Mouse (Mus musculus) kidney, postnatal 0 days (tissue): ENCODE results near the gene Acer3. TPM values are rescaled to one million over a fixed set of nuclear protein-coding genes. Genes with fewer than 3 reads are reported as not detected.
"Not testable (repeated sequence)": the region's sequence is repeated elsewhere in the genome, so short reads cannot be mapped to it uniquely, and the experiment has no call there.

ENCODE experiments used
- ATAC-seq: fragments of 200-750 bp; cut with Nextera tagmentation; replicated peaks from 2 replicates; pipeline ENCODE4 v1.8.0; 2017; ENCODE audit warnings: low read depth, moderate number of reproducible peaks, moderate TSS enrichment, moderate library complexity; ENCODE audit not compliant: low FRiP score
- DNase-seq: peaks from one replicate; pipeline ENCODE4 v3.0.0-alpha.2; 2016; ENCODE audit warnings: low spot score
- H3K27ac ChIP-seq: fragments of 300-500 bp; sonication (generic); 2 replicates; pipeline ENCODE4 v1.5.1; 2014; ENCODE audit warnings: mild to moderate bottlenecking
- H3K27me3 ChIP-seq: fragments of 300-500 bp; sonication (generic); 2 replicates; pipeline ENCODE4 v1.6.1; 2014; ENCODE audit warnings: low read length, mixed read lengths; ENCODE audit not compliant: insufficient read depth
- H3K36me3 ChIP-seq: fragments of 300-500 bp; sonication (generic); 2 replicates; pipeline ENCODE4 v1.6.1; 2014; ENCODE audit warnings: low read length, mixed read lengths; ENCODE audit not compliant: insufficient read depth
- H3K4me1 ChIP-seq: fragments of 300-500 bp; sonication (generic); replicated peaks from 2 replicates; pipeline ENCODE4 v1.6.1; 2014; ENCODE audit warnings: antibody characterized with exemption, low read length, mixed read lengths; ENCODE audit not compliant: insufficient read depth
- H3K4me2 ChIP-seq: fragments of 300-500 bp; sonication (generic); 2 replicates; pipeline ENCODE4 v1.6.1; 2014; ENCODE audit warnings: mild to moderate bottlenecking, low read length, moderate library complexity, mixed read lengths
- H3K4me3 ChIP-seq: fragments of 300-500 bp; sonication (generic); replicated peaks from 2 replicates; pipeline ENCODE4 v1.5.1; 2014; ENCODE audit warnings: low read depth, low read length
- H3K9ac ChIP-seq: fragments of 300-500 bp; sonication (generic); 2 replicates; pipeline ENCODE4 v1.6.1; 2014; ENCODE audit warnings: low read depth, low read length
- H3K9me3 ChIP-seq: fragments of 300-500 bp; sonication (generic); replicated peaks from 2 replicates; pipeline ENCODE4 v1.6.1; 2016; ENCODE audit warnings: low read length, inconsistent platforms, mixed read lengths
- CTCF ChIP-seq: IDR thresholded peaks from 2 replicates; pipeline ENCODE4 v1.5.1; 2016; ENCODE audit warnings: antibody characterized with exemption, low read depth, mild to moderate bottlenecking, moderate library complexity
- WGBS: fragments of 180-500 bp; shearing (Covaris S2); extraction: QIAGEN DNeasy Blood & Tissue Kit; methylation state at CpG from one replicate; pipeline ENCODE4 v1.1.7; 2014; 5-methylcytosine and 5-hydroxymethylcytosine counted together
- polyA plus RNA-seq: library from polyadenylated mRNA; unstranded; fragments of >200 nt; fragmentation: Nextera tagmentation; extraction: Ambion mirVana; gene quantifications from 2 replicates; pipeline ENCODE4 v1.2.1, GENCODE M21; 2015

Acer3 gene
- polyA plus RNA-seq, 1 experiment from 2014 or later, result 22.1 TPM

- H3K4me2 ChIP-seq, result no peak overlapping the region
Observed at GRCm38 (mm10) chr7:98276263-98276662, 44.7 kb downstream of the Acer3 start.

GRCm38 (mm10) chr7:98268166-98268565 lies 52.8 kb downstream of the Acer3 start:
- 39% methylated on average over 15 of the region's 15 CpGs for WGBS
- ATAC-seq, result 0 out of 2 replicates have a peak, but pooled peaks have one; percentile 40
- H3K36me3 ChIP-seq, DNase-seq, H3K9me3 ChIP-seq, H3K27ac ChIP-seq, H3K27me3 ChIP-seq, H3K4me1 ChIP-seq, H3K4me3 ChIP-seq, H3K9ac ChIP-seq: not testable (repeated sequence)
- H3K4me2 ChIP-seq, result 0 out of 2 replicates have a peak overlapping the region, but pooled peaks have one; percentile 27

More at GRCm38 (mm10) chr7:98276263-98276662, 44.7 kb downstream of the Acer3 start:
- Histone ChIP-seq H3K27me3 (no peaks in the 10 kb centered on the region), H3K4me1 (no peaks in the 10 kb centered on the region), H3K4me3 (no peak overlapping the region), H3K9me3 (no peaks in the 10 kb centered on the region), H3K36me3 (no peaks in the 10 kb centered on the region), H3K27ac (no peak overlapping the region), H3K9ac (no peak overlapping the region)
- DNase-seq (peak; percentile 39), ATAC-seq (no peak)
- TF ChIP-seq CTCF, result peak; percentile 58

GRCm38 (mm10) chr7:98252520-98252919 lies 68.5 kb downstream of the Acer3 start:
- no peaks in the 10 kb centered on the region for H3K36me3 ChIP-seq
- DNase-seq, result no peak

DNA sequence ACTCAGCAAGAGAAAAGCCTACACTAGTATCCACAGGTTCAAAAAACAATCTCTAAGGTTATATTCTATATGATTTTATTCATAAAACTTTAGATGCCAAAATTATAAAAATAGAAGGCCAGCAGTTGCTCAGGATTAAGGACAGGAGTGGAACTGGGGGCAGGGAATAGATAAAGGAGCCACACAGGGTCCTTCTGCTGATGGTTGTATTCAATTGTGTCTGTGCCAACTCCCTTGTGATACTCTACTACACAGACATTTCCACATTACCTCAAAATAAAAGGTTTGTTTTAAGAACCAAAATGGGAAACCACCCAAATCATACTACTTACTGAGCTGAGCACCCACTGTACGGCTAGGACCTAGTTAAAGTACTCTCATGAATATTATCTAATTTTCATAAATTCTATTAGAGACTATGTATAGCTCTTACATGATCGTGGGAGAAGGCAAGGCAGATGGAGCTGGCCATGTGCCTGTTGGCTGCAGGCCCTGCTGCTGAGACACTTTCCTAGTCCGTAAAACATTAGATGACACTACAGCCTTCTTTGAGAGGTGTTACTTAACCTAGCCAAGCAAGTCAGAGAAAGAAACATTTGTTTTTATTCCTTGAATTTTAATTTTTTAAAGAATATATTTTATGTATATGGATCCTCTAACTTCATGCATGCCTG lies 84.2 kb downstream of the Acer3 start:
- ATAC-seq, result no peak
- H3K27me3 ChIP-seq, result no peaks in the 10 kb centered on the region
- H3K4me1 ChIP-seq, result no peaks in the 10 kb centered on the region
- no peaks in the 10 kb centered on the region for H3K9me3 ChIP-seq
- H3K36me3 ChIP-seq, result no peaks in the 10 kb centered on the region
- no peak for TF ChIP-seq CTCF
- DNase-seq, result no peak
- H3K27ac ChIP-seq, result no peak overlapping the region
- no peak overlapping the region for H3K9ac ChIP-seq
- no peak overlapping the region for H3K4me3 ChIP-seq
- no peak overlapping the region for H3K4me2 ChIP-seq
- WGBS, result 82% methylated on average over 3 of the region's 3 CpGs

More at GRCm38 (mm10) chr7:98252520-98252919, 68.5 kb downstream of the Acer3 start:
- no peak overlapping the region for H3K4me2 ChIP-seq
- H3K27ac ChIP-seq, result no peak overlapping the region
- H3K9me3 ChIP-seq, result no peaks in the 10 kb centered on the region
- TF ChIP-seq CTCF, result no peak
- no peak for ATAC-seq
- no peak overlapping the region for H3K4me3 ChIP-seq
- H3K27me3 ChIP-seq, result no peaks in the 10 kb centered on the region
- no peaks in the 10 kb centered on the region for H3K4me1 ChIP-seq
- WGBS, result 85% methylated on average over 2 of the region's 2 CpGs
- no peak overlapping the region for H3K9ac ChIP-seq

- Histone ChIP-seq H3K27me3 (no peaks in the 10 kb centered on the region), H3K4me1 (no peaks in the 10 kb centered on the region), H3K9ac (no peak overlapping the region), H3K9me3 (no peaks in the 10 kb centered on the region), H3K4me2 (no peak overlapping the region), H3K4me3 (no peak overlapping the region), H3K27ac (no peak overlapping the region), H3K36me3 (no peaks in the 10 kb centered on the region)
- ATAC-seq (no peak), DNase-seq (no peak)
- WGBS, result 92% methylated on average over 4 of the region's 4 CpGs
- no peak for TF ChIP-seq CTCF
Observed at GRCm38 (mm10) chr7:98223796-98224195, 97.2 kb downstream of the Acer3 start.

- no peaks in the 10 kb centered on the region for H3K4me1 ChIP-seq
- ATAC-seq, result no peak
- no peak overlapping the region for H3K4me2 ChIP-seq
- H3K36me3 ChIP-seq, result no peaks in the 10 kb centered on the region
- no peak overlapping the region for H3K4me3 ChIP-seq
- no peak overlapping the region for H3K27ac ChIP-seq
- H3K27me3 ChIP-seq, result no peaks in the 10 kb centered on the region
- no peaks in the 10 kb centered on the region for H3K9me3 ChIP-seq
- DNase-seq, result no peak
- no peak for TF ChIP-seq CTCF
- no peak overlapping the region for H3K9ac ChIP-seq
Observed at GRCm38 (mm10) chr7:98216713-98217112, 104.3 kb downstream of the Acer3 start.

GRCm38 (mm10) chr7:98202946-98203345 lies 118.1 kb downstream of the Acer3 start:
- no peaks in the 10 kb centered on the region for H3K9me3 ChIP-seq
- 59% methylated on average over 4 of the region's 4 CpGs for WGBS

More at GRCm38 (mm10) chr7:98202946-98203345, 118.1 kb downstream of the Acer3 start:
- Histone ChIP-seq H3K4me2 (no peak overlapping the region), H3K27me3 (no peaks in the 10 kb centered on the region), H3K4me3 (no peak overlapping the region), H3K9ac (no peak overlapping the region), H3K4me1 (no peaks in the 10 kb centered on the region), H3K36me3 (no peaks in the 10 kb centered on the region), H3K27ac (no peak overlapping the region)
- no peak for TF ChIP-seq CTCF
- no peak for DNase-seq
- no peak for ATAC-seq
